Mouse (Mus musculus) small intestine, adult 2 months (tissue): Measurements from ENCODE around the gene Akap2.

ENCODE experiments used
- CTCF ChIP-seq: fragments of 200-500 bp; IDR thresholded peaks from 2 replicates; pipeline ENCODE4 v1.5.1; 2012; ENCODE audit warnings: low read depth, mild to moderate bottlenecking, control low read depth, inconsistent platforms, low read length, moderate library complexity, mixed read lengths; ENCODE audit not compliant: insufficient replicate concordance, insufficient read length; ENCODE audit errors: extremely low read depth
- POLR2A ChIP-seq: fragments of 200-500 bp; IDR thresholded peaks from 2 replicates; pipeline ENCODE4 v1.6.1; 2012; ENCODE audit warnings: low read depth, mild to moderate bottlenecking, control low read depth, inconsistent platforms, low read length, moderate library complexity

DNA sequence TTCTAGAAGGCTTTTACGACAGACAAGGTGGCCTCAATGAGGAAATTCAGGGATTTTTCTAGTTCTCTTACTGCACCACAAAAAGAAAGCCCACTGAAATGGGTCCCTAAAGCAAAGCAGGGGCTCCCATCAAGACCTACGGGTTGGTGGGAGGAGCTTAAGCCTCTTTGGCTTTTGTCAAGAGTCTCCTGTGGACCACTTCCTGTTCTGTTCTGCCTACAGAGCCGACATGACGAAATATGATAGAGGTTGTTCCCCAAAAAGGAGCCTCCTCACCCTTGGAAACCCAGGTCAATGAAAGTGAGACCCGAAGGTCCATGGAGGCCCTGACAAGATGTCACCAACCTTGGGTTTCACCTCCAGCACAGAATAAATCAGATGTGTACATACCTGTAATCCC lies 185.2 kb downstream of the Akap2 start:
- TF ChIP-seq CTCF (no peak), POLR2A (no peak)
